Mouse (Mus musculus): Measurements from ENCODE around the gene Gk5. TPM values are rescaled to one million over a fixed set of nuclear protein-coding genes. Genes with fewer than 3 reads are reported as not detected.
A peak's percentile ranks its signal among the peaks of the same experiment; 100 is the strongest.

Gk5 gene
- polyA plus RNA-seq, 1 experiment: 1.2 TPM

GRCm38 (mm10) chr9:96138958-96139357 lies 19.8 kb downstream of the Gk5 start:
- TF ChIP-seq GATA1 (IDR thresholded peaks at IDR 0.05; ENCODE audit: low read length): no peak

- TF ChIP-seq GATA1 (IDR thresholded peaks at IDR 0.05; ENCODE audit: low read length): no peak
Measured at GRCm38 (mm10) chr9:96139876-96140275, 20.7 kb downstream of the Gk5 start.

GRCm38 (mm10) chr9:96140931-96141330 lies 21.8 kb downstream of the Gk5 start:
- no peak for TF ChIP-seq GATA1 (IDR thresholded peaks at IDR 0.05; ENCODE audit: low read length)

GRCm38 (mm10) chr9:96142499-96142898 lies 23.3 kb downstream of the Gk5 start:
- no peak for TF ChIP-seq GATA1 (IDR thresholded peaks at IDR 0.05; ENCODE audit: low read length)

GRCm38 (mm10) chr9:96143633-96144032 lies 24.5 kb downstream of the Gk5 start:
- no peak for TF ChIP-seq GATA1 (IDR thresholded peaks at IDR 0.05; ENCODE audit: low read length)

- peak; percentile 23 for TF ChIP-seq GATA1 (IDR thresholded peaks at IDR 0.05; ENCODE audit: low read length)
Measured at GRCm38 (mm10) chr9:96144883-96145282, 25.7 kb downstream of the Gk5 start.

- no peak for TF ChIP-seq GATA1 (IDR thresholded peaks at IDR 0.05; ENCODE audit: low read length)
Measured at GRCm38 (mm10) chr9:96152801-96153200, 33.6 kb downstream of the Gk5 start.

GRCm38 (mm10) chr9:96158431-96158830 lies 39.3 kb downstream of the Gk5 start:
- TF ChIP-seq GATA1 (IDR thresholded peaks at IDR 0.05; ENCODE audit: low read length): no peak

GRCm38 (mm10) chr9:96159047-96159446 lies 39.9 kb downstream of the Gk5 start:
- TF ChIP-seq GATA1 (IDR thresholded peaks at IDR 0.05; ENCODE audit: low read length): no peak

GRCm38 (mm10) chr9:96160767-96161166 lies 41.6 kb downstream of the Gk5 start:
- TF ChIP-seq GATA1 (IDR thresholded peaks at IDR 0.05; ENCODE audit: low read length): no peak

- TF ChIP-seq GATA1 (IDR thresholded peaks at IDR 0.05; ENCODE audit: low read length): no peak
Measured at GRCm38 (mm10) chr9:96162421-96162820, 43.3 kb downstream of the Gk5 start.

GRCm38 (mm10) chr9:96163443-96163842 lies 44.3 kb downstream of the Gk5 start:
- TF ChIP-seq GATA1 (IDR thresholded peaks at IDR 0.05; ENCODE audit: low read length): no peak

GRCm38 (mm10) chr9:96167168-96167585 lies 48.0 kb downstream of the Gk5 start:
- TF ChIP-seq GATA1 (IDR thresholded peaks at IDR 0.05; ENCODE audit: low read length): no peak

GRCm38 (mm10) chr9:96170600-96170999 lies 51.4 kb downstream of the Gk5 start:
- TF ChIP-seq GATA1 (IDR thresholded peaks at IDR 0.05; ENCODE audit: low read length): no peak

- no peak for TF ChIP-seq GATA1 (IDR thresholded peaks at IDR 0.05; ENCODE audit: low read length)
Measured at GRCm38 (mm10) chr9:96184909-96185308, 65.7 kb downstream of the Gk5 start.

- TF ChIP-seq GATA1 (IDR thresholded peaks at IDR 0.05; ENCODE audit: low read length): no peak
Measured at GRCm38 (mm10) chr9:96186701-96187100, 67.5 kb downstream of the Gk5 start.

- no peak for TF ChIP-seq GATA1 (IDR thresholded peaks at IDR 0.05; ENCODE audit: low read length)
Measured at GRCm38 (mm10) chr9:96195885-96196622, 76.9 kb downstream of the Gk5 start, which contains the start of gene Tfdp2. TSS of gene Tfdp2 (plus strand) at chr9:96196275.
